Mouse (Mus musculus) cerebellum, adult 2 months (tissue): ENCODE data around the gene Slc22a17. TPM values are rescaled to one million over a fixed set of nuclear protein-coding genes. Genes with fewer than 3 reads are reported as not detected.
A peak's percentile ranks its signal among the peaks of the same experiment; 100 is the strongest.

Experiments
- DNase-seq, 2 experiments: peaks; one replicate each; pipeline ENCODE4 v3.0.0; 2021
- H3K27ac ChIP-seq: fragments of 200-500 bp; 2 replicates; pipeline ENCODE4 v1.5.1; 2012; ENCODE audit warnings: low read length, control low read depth, inconsistent platforms; ENCODE audit not compliant: insufficient read depth
- H3K27me3 ChIP-seq: fragments of 200-500 bp; 2 replicates; pipeline ENCODE4 v1.6.1; 2012; ENCODE audit warnings: inconsistent platforms, mild to moderate bottlenecking, low read length, moderate library complexity; ENCODE audit not compliant: control insufficient read depth, insufficient read depth
- H3K4me1 ChIP-seq: fragments of 200-500 bp; 2 replicates; pipeline ENCODE4 v1.6.1; 2011; ENCODE audit warnings: low read length; ENCODE audit not compliant: control insufficient read depth, insufficient read depth
- H3K4me3 ChIP-seq: fragments of 200-500 bp; replicated peaks from 2 replicates; pipeline ENCODE3; 2011; ENCODE audit warnings: mild to moderate bottlenecking, low read depth, low read length, control low read depth; ENCODE audit not compliant: insufficient read depth
- CTCF ChIP-seq: fragments of 200-500 bp; IDR thresholded peaks from 2 replicates; pipeline ENCODE4 v1.5.1; 2011; ENCODE audit warnings: low read depth, mild to moderate bottlenecking, control low read depth, low read length, moderate library complexity, borderline replicate concordance; ENCODE audit not compliant: insufficient read depth
- POLR2A ChIP-seq: fragments of 200-500 bp; IDR thresholded peaks from 2 replicates; pipeline ENCODE4 v1.6.1; 2011; ENCODE audit warnings: low read length, control low read depth, borderline replicate concordance; ENCODE audit not compliant: insufficient read depth
- WGBS: fragments of 180-500 bp; shearing (Covaris S2); methylation state at CpG from one replicate; pipeline ENCODE4 v1.1.7; 2018; 5-methylcytosine and 5-hydroxymethylcytosine counted together
- polyA plus RNA-seq: library from polyadenylated mRNA; depleted of rRNA; stranded (reverse); fragments of >200 nt; gene quantifications from 2 replicates; pipeline ENCODE4 v1.2.3, GENCODE M21; 2012

The Slc22a17 gene
- polyA plus RNA-seq, 1 experiment = 690 TPM

DNA sequence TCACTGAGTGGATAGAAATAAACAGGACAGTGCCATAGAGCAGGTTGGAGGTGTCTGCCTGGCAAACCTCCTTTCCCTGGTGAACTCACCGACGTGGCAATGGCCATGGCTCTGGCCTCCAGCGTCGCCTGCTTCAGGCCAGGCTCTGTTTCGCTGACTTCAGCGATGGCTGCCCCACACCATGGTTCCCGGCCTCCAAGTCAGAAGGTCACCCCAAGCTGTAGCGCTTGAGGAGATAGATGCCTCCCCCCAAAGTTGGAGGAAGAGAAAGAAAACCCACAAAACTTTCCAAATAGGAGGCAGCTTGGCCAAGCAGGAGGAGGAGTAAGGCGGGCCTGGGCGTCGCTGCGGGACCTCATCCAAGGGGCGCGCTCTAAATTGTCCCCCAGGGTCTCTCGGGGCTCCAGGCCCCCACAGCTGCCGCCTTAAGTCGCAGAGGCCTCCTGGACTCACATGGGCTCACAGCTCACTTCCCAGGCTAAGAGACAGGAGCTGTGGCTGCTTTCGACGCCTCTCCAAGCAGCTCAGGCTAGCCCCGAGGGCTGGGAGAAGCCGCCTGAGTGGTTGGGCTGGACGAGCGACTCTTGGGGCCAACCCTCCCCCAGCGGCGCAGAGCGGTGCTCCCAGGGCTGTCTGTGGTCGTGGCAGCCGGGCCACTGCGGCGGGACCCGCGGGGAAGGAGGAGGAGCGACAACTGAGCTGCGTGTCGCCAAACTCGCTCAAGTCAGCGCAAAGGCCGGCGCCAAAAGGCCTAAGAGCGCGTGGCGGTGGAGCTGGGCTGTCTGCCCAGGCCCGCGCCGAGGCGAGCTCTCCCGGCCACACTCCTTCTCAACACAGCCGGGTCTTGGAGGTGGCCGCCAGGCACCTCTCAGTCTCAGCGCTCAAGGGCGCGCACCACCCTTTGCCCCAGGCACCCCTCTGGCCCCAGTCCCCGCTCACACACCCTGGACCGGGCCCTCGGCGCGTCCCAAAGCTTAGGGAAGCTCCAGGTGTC, 12.7 kb upstream of the Slc22a17 start, which contains the start of gene Efs:
Gene Efs, minus strand, starts transcription at position 778 of the 994 bp plus-strand sequence.
- Histone ChIP-seq H3K4me3 (peak within 1 kb of the TSS; percentile 55), H3K27me3 (no peaks in the 10 kb centered on the region), H3K4me1 (0 out of 2 replicates have a peak, but pooled peaks cover 3% of the 10 kb centered on the region), H3K27ac (peak within 1 kb of the TSS; percentile 1; the same call in 1 of the 2 replicates)
- DNase-seq = peak; percentile 63 to 64
- WGBS = 9% methylated on average over 57 of the region's 57 CpGs
- TF ChIP-seq CTCF (no peak), POLR2A (no peak)

GRCm38 (mm10) chr14:54924641-54925348, 11.9 kb upstream of the Slc22a17 start:
- Histone ChIP-seq H3K4me3 (no peak overlapping the region), H3K27ac (no peak overlapping the region), H3K4me1 (no peaks in the 10 kb centered on the region), H3K27me3 (no peaks in the 10 kb centered on the region)
- TF ChIP-seq POLR2A = no peak
- TF ChIP-seq CTCF = no peak
- no peak for DNase-seq
- WGBS = 70% methylated on average over 7 of the region's 7 CpGs

DNA sequence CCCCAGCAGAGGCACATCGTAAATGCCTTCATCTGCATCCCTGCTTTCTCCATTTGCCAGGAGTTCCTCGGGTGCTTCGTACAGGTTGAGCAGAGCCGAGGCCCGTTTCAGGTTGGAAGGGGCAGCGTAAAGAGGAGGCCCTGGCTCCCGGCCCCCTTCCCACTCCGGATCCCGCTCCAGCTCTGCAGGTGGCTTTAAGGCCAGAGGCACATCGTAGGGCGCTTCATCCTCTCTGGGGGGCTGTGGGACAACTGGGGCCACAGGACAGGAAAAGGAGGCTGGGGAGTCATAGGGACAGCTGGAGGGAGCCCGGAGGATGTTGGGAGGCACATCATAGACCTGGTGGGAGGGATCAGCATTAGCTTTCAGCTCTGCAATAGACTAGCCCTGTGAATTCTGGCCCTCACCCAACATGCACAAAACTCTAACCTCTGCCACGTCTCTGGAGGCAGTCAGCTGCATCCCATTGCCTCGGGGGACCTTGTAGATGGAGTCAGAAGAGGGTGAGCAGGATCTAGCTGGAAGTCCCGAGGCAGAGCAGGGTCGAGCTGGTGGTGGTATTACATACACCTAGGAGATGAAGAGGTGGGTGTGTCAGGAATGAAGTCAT, 7.2 kb upstream of the Slc22a17 start:
- Histone ChIP-seq H3K4me3 (no peak overlapping the region), H3K27me3 (no peaks in the 10 kb centered on the region), H3K4me1 (no peaks in the 10 kb centered on the region), H3K27ac (no peak overlapping the region)
- TF ChIP-seq POLR2A = no peak
- TF ChIP-seq CTCF = no peak
- DNase-seq = no peak
- 90% methylated on average over 16 of the region's 16 CpGs for WGBS

- peak; percentile 36 to 60 for DNase-seq
- Histone ChIP-seq H3K27me3 (no peaks in the 10 kb centered on the region), H3K27ac (peak overlapping the region; percentile 89), H3K4me1 (peaks cover 7% of the 10 kb centered on the region), H3K4me3 (peak overlapping the region; percentile 86)
- 3% methylated on average over 10 of the region's 10 CpGs for WGBS
- TF ChIP-seq POLR2A (no peak), CTCF (no peak)
These were observed 411 bp upstream of the Slc22a17 start for GRCm38 (mm10) chr14:54913343-54913742.

DNA sequence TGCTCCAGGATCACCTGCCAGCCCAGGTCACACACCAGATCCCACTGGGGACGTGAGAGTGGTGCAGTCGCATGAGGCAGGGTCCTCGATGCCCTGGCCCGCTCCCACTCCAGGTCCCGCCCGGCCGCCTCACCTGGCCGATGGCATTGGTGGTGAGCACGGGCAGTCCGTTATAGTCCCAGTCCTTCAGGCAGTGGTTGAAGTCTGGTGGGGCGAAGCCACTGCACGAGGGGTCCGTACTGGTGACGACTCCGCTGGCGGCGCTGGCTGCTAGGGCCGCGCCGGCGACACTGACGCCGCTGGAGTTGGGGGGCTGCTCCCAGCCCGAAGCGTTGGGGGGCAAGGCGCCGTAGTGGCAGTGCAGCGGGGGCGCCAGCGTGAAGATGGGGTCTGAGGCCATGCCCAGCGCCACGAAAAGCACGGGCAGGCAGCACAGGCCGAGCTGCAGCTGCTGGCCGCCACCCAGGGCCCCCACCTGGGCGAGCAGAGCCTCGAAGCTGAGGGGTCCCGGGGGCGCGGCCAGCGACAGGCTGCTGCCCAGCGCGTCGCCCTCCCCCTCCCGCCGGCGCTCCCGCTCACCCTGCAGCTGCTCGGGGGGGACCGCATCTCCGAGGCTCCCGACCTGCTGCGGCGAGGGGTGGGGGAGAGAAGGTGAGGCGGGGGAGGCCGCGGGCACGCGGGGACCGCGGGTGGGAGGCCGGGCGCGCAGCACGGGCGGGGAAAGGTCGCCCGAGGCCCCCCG, 652 bp downstream of the Slc22a17 start:
- TF ChIP-seq CTCF (no peak), POLR2A (no peak)
- WGBS = under 1% methylated on average over 57 of the region's 69 CpGs
- peak overlapping the region; percentile 86 for H3K4me3 ChIP-seq
- no peaks in the 10 kb centered on the region for H3K27me3 ChIP-seq
- H3K4me1 ChIP-seq = peaks cover 7% of the 10 kb centered on the region
- DNase-seq = peak; percentile 51 to 56
- peak overlapping the region; percentile 89 for H3K27ac ChIP-seq

DNA sequence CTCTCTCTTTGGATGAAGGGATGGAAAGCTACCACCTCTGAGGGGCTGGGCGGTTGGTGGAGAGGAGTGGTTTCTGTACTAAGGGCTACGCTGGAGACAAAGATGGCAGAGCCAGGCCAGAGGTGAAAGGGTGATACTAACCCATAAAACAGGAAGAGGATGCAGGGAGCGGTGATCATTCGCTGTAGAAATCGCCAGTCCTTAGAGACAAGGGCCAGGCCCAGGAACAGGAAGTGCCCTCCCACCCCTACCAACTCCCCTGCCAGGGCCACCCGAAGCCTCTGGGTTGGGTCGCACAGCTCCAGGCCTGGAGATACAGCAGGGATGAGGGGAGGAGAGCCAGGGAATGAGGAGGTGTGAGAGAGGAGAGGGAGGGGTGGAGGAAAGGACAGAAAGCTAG, 4.2 kb downstream of the Slc22a17 start:
- no peaks in the 10 kb centered on the region for H3K27me3 ChIP-seq
- no peak for DNase-seq
- WGBS = 80% methylated on average over 7 of the region's 7 CpGs
- no peak overlapping the region for H3K4me3 ChIP-seq
- TF ChIP-seq POLR2A = no peak
- TF ChIP-seq CTCF = no peak
- peaks cover 7% of the 10 kb centered on the region for H3K4me1 ChIP-seq
- no peak overlapping the region for H3K27ac ChIP-seq

GRCm38 (mm10) chr14:54903641-54904040, 9.3 kb downstream of the Slc22a17 start:
- Histone ChIP-seq H3K27ac (no peak overlapping the region), H3K4me3 (no peak overlapping the region), H3K4me1 (peaks cover under 1% of the 10 kb centered on the region; the same call in 1 of the 2 replicates), H3K27me3 (no peaks in the 10 kb centered on the region)
- no peak for DNase-seq
- 92% methylated on average over 4 of the region's 4 CpGs for WGBS
- TF ChIP-seq CTCF (no peak), POLR2A (no peak)

DNA sequence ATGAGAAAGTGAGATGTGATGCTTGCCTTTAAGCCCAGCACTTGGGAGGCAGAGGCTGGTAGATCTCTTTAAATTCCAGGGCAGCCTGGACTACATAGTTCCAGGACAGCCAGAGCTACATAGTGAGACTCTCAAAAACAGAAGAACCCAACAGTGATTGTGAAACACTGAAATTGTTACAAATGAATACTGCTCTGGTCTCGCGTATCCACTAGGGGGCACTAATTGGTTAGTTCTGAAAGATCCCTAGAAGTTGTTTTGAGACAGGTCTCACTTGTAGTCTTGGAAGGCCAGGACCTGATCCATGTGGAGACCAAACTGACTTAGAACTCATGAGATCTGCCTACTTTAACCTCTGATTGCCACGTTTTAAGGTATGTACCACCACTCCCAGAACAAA, 12.5 kb downstream of the Slc22a17 start:
- Histone ChIP-seq H3K4me3 (no peak overlapping the region), H3K27ac (no peak overlapping the region; the same call in 1 of the 2 replicates), H3K4me1 (no peaks in the 10 kb centered on the region), H3K27me3 (no peaks in the 10 kb centered on the region)
- TF ChIP-seq CTCF (peak; percentile 58; the same call in 1 of the 2 replicates), POLR2A (no peak)
- peak; percentile 61 to 76 for DNase-seq
- under 1% methylated on average over 3 of the region's 3 CpGs for WGBS
